Mouse (Mus musculus) cortical plate, adult 2 months (tissue): ENCODE results near the gene Gm37240.

Source experiments
- CTCF ChIP-seq: fragments of 200-500 bp; IDR thresholded peaks from 2 replicates; pipeline ENCODE4 v1.5.1; 2011; ENCODE audit warnings: mild to moderate bottlenecking, control low read depth, low read length; ENCODE audit not compliant: insufficient read depth; ENCODE audit errors: extremely low read depth
- POLR2A ChIP-seq: fragments of 200-500 bp; IDR thresholded peaks from 2 replicates; pipeline ENCODE4 v1.6.1; 2011; ENCODE audit warnings: mild to moderate bottlenecking, low read length, control low read depth; ENCODE audit not compliant: insufficient read depth; ENCODE audit errors: extremely low read depth

GRCm38 (mm10) chr3:84769411-84769810 lies 1117.9 kb downstream of the Gm37240 start:
- TF ChIP-seq CTCF (no peak), POLR2A (no peak)
